Mouse (Mus musculus) mature B cell (primary cell): ENCODE measurements at regions not wholly inside any gene's neighbourhood (a gene's known extent, or its start where the extent isn't known, plus 50 kb on each side); places are given as distances from the start of the nearest gene placed in this dataset.

Experiments
- in situ Hi-C: fragments of 300-500 bp; cut with MboI; formaldehyde crosslinking; loops from 2 replicates; pipeline ENCODE4 v1.14.3; 2019

GRCm38 (mm10) chr13:112170872-112171271 is 117.4 kb upstream of the Ankrd55 start:
- in situ Hi-C loops, result no loop called here

DNA sequence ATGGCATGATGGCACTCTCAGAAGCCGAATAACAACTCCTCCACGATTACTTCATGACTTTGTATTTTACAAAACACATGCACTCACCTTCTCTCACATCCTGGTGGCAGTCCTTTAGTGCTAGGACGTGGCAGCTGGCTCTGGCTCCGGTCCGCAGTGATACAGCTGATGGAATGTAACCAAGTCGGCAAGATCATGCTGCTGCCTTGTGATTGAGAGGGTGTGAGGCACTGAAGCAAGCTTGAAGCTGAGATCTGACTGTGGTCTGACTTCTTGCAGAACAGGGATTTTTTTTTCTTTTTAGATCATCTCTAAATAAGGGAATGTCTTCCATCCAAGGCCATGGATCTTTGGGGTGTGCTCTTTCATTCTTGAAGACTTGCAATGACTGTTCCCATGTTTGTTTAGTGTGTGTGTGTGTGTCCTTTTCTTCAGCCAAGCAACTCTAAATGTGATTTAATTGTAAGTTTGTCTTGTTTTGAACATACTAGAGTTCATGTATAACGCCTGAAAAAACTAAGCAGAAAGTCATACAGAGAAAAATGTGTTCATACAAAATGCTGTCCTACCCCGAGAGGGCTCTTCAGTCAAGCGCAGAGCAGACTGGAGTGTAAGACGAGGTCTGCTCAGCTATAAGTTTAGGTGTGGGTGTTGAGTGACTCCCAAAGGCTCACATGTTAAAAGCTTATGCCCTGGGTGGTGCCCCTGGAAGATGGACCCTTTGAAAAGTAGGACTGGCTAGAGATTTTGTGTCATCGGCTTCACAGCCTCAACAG is 116.1 kb upstream of the Ankrd55 start:
- in situ Hi-C loops, result no loop called here

- in situ Hi-C loops, result no loop called here
Observed at GRCm38 (mm10) chr13:112173973-112174372, 114.3 kb upstream of the Ankrd55 start.

- in situ Hi-C loops, result no loop called here
Observed at GRCm38 (mm10) chr13:112178031-112178430, 110.2 kb upstream of the Ankrd55 start.

- in situ Hi-C loops, result no loop called here
Observed at GRCm38 (mm10) chr13:112183996-112184395, 104.3 kb upstream of the Ankrd55 start.

GRCm38 (mm10) chr13:112185116-112185515 is 103.1 kb upstream of the Ankrd55 start:
- in situ Hi-C loops, result no loop called here

DNA sequence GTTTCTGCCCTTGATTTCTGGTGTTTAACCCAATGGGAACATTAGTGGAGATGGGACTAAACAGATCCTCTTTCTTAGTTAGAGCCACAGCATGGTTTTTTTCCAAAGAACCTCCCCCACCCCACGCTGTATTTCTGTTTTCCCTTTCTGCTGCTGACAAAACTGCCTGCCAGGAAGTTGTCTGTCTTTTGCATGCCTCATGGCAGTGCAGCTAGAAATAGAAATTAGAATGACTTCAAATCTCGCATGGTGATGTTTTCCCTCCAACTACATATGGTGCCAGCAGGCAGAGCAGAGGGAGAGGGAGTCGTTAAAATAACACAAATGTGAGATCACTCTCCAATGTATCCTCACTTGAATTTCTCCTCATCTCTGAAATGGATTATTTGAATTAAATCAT is 101.0 kb upstream of the Ankrd55 start:
- in situ Hi-C loops, result no loop called here

- in situ Hi-C loops, result no loop called here
Observed at GRCm38 (mm10) chr13:112188313-112188712, 99.9 kb upstream of the Ankrd55 start.

DNA sequence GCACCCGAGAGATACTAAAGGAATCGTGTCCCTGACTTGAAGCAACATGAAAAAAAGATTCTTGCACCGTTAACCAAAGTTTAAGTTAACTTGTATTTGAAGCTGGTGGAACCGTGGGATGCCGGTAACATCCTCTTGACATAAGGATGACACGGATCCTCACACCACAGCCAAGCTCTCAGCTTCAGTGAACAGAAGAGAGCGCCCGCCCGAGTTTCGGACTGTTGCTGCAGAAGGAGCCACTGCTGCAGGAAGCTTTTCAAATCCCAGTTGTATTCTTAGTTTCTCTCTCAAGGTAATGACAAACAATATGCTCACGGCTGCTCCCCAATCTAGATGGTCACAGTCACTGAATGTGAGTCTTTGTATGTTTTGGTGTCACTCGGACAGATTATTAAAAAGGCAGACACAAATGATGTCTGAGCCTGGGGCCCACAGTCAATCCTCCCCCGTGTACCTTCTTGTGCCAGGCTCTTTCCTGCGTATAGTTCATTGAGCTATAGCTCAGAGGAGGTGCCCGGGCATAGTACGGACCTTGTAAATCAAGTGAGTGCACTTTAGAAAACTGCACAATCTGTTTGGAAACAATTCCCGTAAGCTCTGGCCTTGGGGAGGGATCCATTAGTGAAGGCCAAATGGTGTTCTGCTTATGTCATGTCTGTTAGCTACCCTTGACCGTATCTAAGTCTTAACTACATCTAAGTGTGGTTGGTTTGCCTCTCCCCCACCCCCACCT is 99.3 kb upstream of the Ankrd55 start:
- in situ Hi-C loops, result no loop called here

- in situ Hi-C loops, result no loop called here
Observed at GRCm38 (mm10) chr13:112189605-112190004, 98.6 kb upstream of the Ankrd55 start.

GRCm38 (mm10) chr13:112192192-112192905 is 95.9 kb upstream of the Ankrd55 start:
- in situ Hi-C loops, result no loop called here

DNA sequence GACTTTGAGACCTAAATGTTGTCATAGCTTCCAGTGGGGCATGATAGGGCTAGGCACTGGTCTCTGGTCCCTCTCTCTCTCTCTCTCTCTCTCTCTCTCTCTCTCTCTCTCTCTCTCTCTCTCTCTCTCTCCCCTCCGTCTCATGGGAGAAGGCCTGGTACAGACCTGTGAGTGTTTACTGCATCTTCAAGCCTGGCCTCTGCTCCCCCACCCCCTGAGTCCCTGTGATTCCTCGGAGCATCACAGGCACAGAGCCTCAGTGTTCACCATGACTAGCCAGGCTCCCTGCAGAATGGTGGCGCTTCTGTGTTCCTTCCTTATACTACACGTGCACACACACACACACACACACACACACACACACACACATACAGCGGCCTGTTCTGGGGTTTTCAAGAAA is 94.6 kb upstream of the Ankrd55 start:
- in situ Hi-C loops, result no loop called here

- in situ Hi-C loops, result no loop called here
Observed at GRCm38 (mm10) chr13:112194991-112195390, 93.3 kb upstream of the Ankrd55 start.

DNA sequence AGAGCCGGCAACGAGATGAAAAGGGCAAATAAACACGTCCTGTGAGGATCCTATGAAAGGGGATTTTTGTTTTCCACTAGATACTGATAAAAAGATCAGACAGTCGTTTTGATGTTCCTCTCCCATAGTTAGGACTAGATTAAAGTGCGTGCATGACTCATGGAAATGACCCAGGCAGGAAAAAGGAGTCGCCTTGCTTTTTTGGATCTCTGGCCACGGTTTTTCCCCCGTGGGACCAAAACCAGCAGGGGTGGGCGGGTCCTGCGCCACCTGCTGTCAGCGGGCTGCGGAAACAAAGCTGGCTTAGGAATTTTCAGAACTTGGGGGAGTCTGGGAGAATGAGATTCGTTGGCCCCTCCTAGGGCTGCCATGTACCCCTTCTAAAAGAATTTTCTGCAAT is 91.5 kb upstream of the Ankrd55 start:
- in situ Hi-C loops, result no loop called here

DNA sequence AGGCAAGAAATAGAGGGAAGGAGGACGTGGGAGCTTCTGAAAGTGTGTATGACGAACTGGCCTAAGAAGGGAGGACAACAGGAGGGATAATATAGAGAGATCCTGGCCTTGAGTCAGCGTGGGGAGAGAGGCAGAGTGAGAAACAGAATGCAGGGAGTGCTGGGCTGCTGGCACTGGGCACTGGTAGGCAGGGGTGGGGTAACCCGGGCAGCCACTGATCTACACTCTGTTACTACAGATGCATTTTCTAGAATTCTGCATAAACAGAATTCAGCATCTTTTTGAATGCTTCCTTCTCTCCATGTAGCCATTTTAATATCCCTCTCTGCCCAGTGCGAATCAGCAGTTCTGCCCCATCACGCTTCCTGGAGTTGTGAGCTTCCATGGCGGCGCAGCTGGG is 84.5 kb upstream of the Ankrd55 start:
- in situ Hi-C loops, result no loop called here

DNA sequence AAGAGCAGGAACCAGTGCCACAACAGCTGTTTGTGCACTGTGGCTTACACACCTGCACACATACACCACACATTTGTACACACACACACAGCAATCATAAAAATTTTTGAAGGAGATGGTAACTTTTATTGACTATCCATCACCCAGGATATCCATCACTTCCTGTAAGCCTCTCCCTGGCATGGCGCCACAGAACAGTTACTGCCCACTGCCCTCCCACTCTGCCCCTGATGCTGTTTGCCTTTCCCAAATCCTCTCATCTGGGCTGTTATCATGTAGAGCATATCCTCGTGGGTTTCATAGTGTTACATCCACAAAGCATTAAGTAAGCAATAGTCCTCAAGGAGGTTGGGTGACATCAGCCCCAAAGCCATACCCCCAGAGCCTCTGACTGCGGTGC is 84.0 kb upstream of the Ankrd55 start:
- in situ Hi-C loops, result no loop called here

- in situ Hi-C loops, result no loop called here
Observed at GRCm38 (mm10) chr13:112204813-112205212, 83.4 kb upstream of the Ankrd55 start.

- in situ Hi-C loops, result no loop called here
Observed at GRCm38 (mm10) chr13:112207617-112208235, 80.5 kb upstream of the Ankrd55 start.

- in situ Hi-C loops, result no loop called here
Observed at GRCm38 (mm10) chr13:112211841-112212240, 76.4 kb upstream of the Ankrd55 start.

DNA sequence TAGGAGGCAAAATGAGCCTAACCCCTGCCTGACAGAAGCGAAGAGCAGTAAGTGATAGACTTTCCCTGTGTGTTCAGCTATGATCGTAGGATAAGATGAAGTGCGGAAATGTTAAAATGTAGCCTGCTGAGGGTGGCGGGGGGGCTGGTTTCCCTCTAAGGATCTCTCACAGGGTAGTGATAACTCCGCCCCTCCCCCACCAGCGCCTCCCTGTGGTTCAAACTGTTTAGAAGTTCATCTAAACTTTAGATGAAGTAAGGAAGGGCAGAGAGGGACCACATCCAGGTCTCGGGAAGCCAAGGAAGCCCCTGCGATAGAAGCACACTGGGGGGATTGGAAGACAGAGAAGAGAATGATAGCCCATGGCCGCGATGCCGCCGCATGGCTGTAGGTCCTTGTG is 75.9 kb upstream of the Ankrd55 start:
- in situ Hi-C loops, result no loop called here

- in situ Hi-C loops, result no loop called here
Observed at GRCm38 (mm10) chr13:112213652-112214081, 74.6 kb upstream of the Ankrd55 start.

GRCm38 (mm10) chr13:112216084-112216483 is 72.2 kb upstream of the Ankrd55 start:
- in situ Hi-C loops, result no loop called here
